Mouse (Mus musculus): ENCODE data around the gene Pycr1. TPM values are rescaled to one million over a fixed set of nuclear protein-coding genes. Genes with fewer than 3 reads are reported as not detected.

Gene Pycr1
- polyA plus RNA-seq, 1 experiment from 2014 or later: 22.3 TPM

GRCm38 (mm10) chr11:120597240-120598235 is 46.0 kb downstream of the Pycr1 start:
- H3K9me3 ChIP-seq (ENCODE audit: control insufficient read depth, low read length): no peaks in the 10 kb centered on the region
- WGBS: 4% methylated on average over 94 of the region's 99 CpGs
- H3K4me2 ChIP-seq (ENCODE audit: low read length): peak overlapping the region; percentile 97
- peak overlapping the region; percentile 59 to 99 for H3K4me3 ChIP-seq (ENCODE audit: control insufficient read depth in 1 of 2, insufficient read depth in 1 of 2, low read depth in 1 of 2, low read length in 2 of 2)
- H3K27me3 ChIP-seq (ENCODE audit: control insufficient read depth, insufficient read depth, low read length): no peaks in the 10 kb centered on the region
- H3K4me1 ChIP-seq (ENCODE audit: control insufficient read depth in 2 of 2, insufficient read depth in 2 of 2, low read length in 2 of 2): peaks cover 11 to 16% of the 10 kb centered on the region in 2 experiments
- ATAC-seq (ENCODE audit: insufficient number of reproducible peaks, insufficient read depth, low FRiP score, low read depth): peak; percentile 37
- peak overlapping the region; percentile 32 to 92; a peak in 3 of 4 replicates for H3K27ac ChIP-seq (replicated peaks in 1 of 2; ENCODE audit: control insufficient read depth in 1 of 2, insufficient read depth in 1 of 2, low read depth in 2 of 2, low read length in 2 of 2)
- H3K9ac ChIP-seq (ENCODE audit: low read length): peak overlapping the region; percentile 100
- H3K36me3 ChIP-seq (ENCODE audit: control insufficient read depth, insufficient read depth, low read length): peaks cover 77% of the 10 kb centered on the region

GRCm38 (mm10) chr11:120588531-120588930 is 55.0 kb downstream of the Pycr1 start:
- H3K9me3 ChIP-seq (ENCODE audit: control insufficient read depth, low read length): 0 out of 2 replicates have a peak, but pooled peaks cover 3% of the 10 kb centered on the region
- peaks cover 94% of the 10 kb centered on the region for H3K36me3 ChIP-seq (ENCODE audit: control insufficient read depth, insufficient read depth, low read length)
- no peak overlapping the region for H3K27ac ChIP-seq (replicated peaks in 1 of 2; ENCODE audit: control insufficient read depth in 1 of 2, insufficient read depth in 1 of 2, low read depth in 2 of 2, low read length in 2 of 2)
- H3K4me2 ChIP-seq (ENCODE audit: low read length): no peak overlapping the region
- H3K4me1 ChIP-seq (ENCODE audit: control insufficient read depth in 2 of 2, insufficient read depth in 2 of 2, low read length in 2 of 2): no peaks in the 10 kb centered on the region
- 75% methylated on average over 6 of the region's 6 CpGs for WGBS
- no peak for ATAC-seq (ENCODE audit: insufficient number of reproducible peaks, insufficient read depth, low FRiP score, low read depth)
- H3K27me3 ChIP-seq (ENCODE audit: control insufficient read depth, insufficient read depth, low read length): no peaks in the 10 kb centered on the region
- H3K4me3 ChIP-seq (ENCODE audit: control insufficient read depth in 1 of 2, insufficient read depth in 1 of 2, low read depth in 1 of 2, low read length in 2 of 2): no peak overlapping the region
- H3K9ac ChIP-seq (ENCODE audit: low read length): no peak overlapping the region

Small RNA genes lying within 50 kb of the gene (microRNA-seq; reads per million reads assigned to microRNA genes)
- not detected for gene Mir6936

Other genes starting within 250 kb of the Pycr1 start
- 35.6 and 37.2 TPM in 2 replicates for gene Nploc4, start 206.1 kb downstream of the Pycr1 start, polyA plus RNA-seq (2014; fragmentation: Nextera tagmentation; extraction: Ambion mirVana)
- not detected in 2 replicates for gene Tspan10, start 201.1 kb downstream of the Pycr1 start, polyA plus RNA-seq (2014; fragmentation: Nextera tagmentation; extraction: Ambion mirVana)
- gene Pde6g, start 190.3 kb downstream of the Pycr1 start, polyA plus RNA-seq (2014; fragmentation: Nextera tagmentation; extraction: Ambion mirVana): 0.23 TPM in 1 of 2 replicates, not detected in the other
- 24.9 and 26.0 TPM in 2 replicates for gene Oxld1, start 185.7 kb downstream of the Pycr1 start, polyA plus RNA-seq (2014; fragmentation: Nextera tagmentation; extraction: Ambion mirVana)
- gene Ccdc137, start 185.7 kb downstream of the Pycr1 start, polyA plus RNA-seq (2014; fragmentation: Nextera tagmentation; extraction: Ambion mirVana): 19.5 and 20.2 TPM in 2 replicates
- gene Arl16, start 176.2 kb downstream of the Pycr1 start, polyA plus RNA-seq (2014; fragmentation: Nextera tagmentation; extraction: Ambion mirVana): 40.0 and 44.4 TPM in 2 replicates
- gene Mrpl12, start 159.2 kb downstream of the Pycr1 start, polyA plus RNA-seq (2014; fragmentation: Nextera tagmentation; extraction: Ambion mirVana): 225 and 239 TPM in 2 replicates
- 39.4 and 41.7 TPM in 2 replicates for gene Slc25a10, start 151.9 kb downstream of the Pycr1 start, polyA plus RNA-seq (2014; fragmentation: Nextera tagmentation; extraction: Ambion mirVana)
- gene Gcgr, start 113.1 kb downstream of the Pycr1 start, polyA plus RNA-seq (2014; fragmentation: Nextera tagmentation; extraction: Ambion mirVana): 2.3 and 2.5 TPM in 2 replicates
- gene Mcrip1, start 94.0 kb downstream of the Pycr1 start, polyA plus RNA-seq (2014; fragmentation: Nextera tagmentation; extraction: Ambion mirVana): 153 and 158 TPM in 2 replicates
- not detected in 2 replicates for gene Ppp1r27, start 92.6 kb downstream of the Pycr1 start, polyA plus RNA-seq (2014; fragmentation: Nextera tagmentation; extraction: Ambion mirVana)
- gene P4hb, start 70.5 kb downstream of the Pycr1 start, polyA plus RNA-seq (2014; fragmentation: Nextera tagmentation; extraction: Ambion mirVana): 431 and 451 TPM in 2 replicates
- 360 and 367 TPM in 2 replicates for gene Arhgdia, start 62.1 kb downstream of the Pycr1 start, polyA plus RNA-seq (2014; fragmentation: Nextera tagmentation; extraction: Ambion mirVana)
- 251 and 254 TPM in 2 replicates for gene Alyref, start 45.4 kb downstream of the Pycr1 start, polyA plus RNA-seq (2014; fragmentation: Nextera tagmentation; extraction: Ambion mirVana)
- 223 and 251 TPM in 2 replicates for gene Anapc11, start 45.3 kb downstream of the Pycr1 start, polyA plus RNA-seq (2014; fragmentation: Nextera tagmentation; extraction: Ambion mirVana)
- 17.5 and 18.9 TPM in 2 replicates for gene Npb, start 35.3 kb downstream of the Pycr1 start, polyA plus RNA-seq (2014; fragmentation: Nextera tagmentation; extraction: Ambion mirVana)
- 72.0 and 73.2 TPM in 2 replicates for gene Pcyt2, start 25.8 kb downstream of the Pycr1 start, polyA plus RNA-seq (2014; fragmentation: Nextera tagmentation; extraction: Ambion mirVana)
- gene Sirt7, start 18.5 kb downstream of the Pycr1 start, polyA plus RNA-seq (2014; fragmentation: Nextera tagmentation; extraction: Ambion mirVana): 17.6 and 18.5 TPM in 2 replicates
- gene Mafg, start 10.2 kb downstream of the Pycr1 start, polyA plus RNA-seq (2014; fragmentation: Nextera tagmentation; extraction: Ambion mirVana): 16.6 and 18.1 TPM in 2 replicates
- 19.4 and 19.5 TPM in 2 replicates for gene Myadml2, start 4.4 kb upstream of the Pycr1 start, polyA plus RNA-seq (2014; fragmentation: Nextera tagmentation; extraction: Ambion mirVana)
- 1.1 and 1.6 TPM in 2 replicates for gene Notum, start 17.4 kb upstream of the Pycr1 start, polyA plus RNA-seq (2014; fragmentation: Nextera tagmentation; extraction: Ambion mirVana)
- gene Aspscr1, start 29.2 kb upstream of the Pycr1 start, polyA plus RNA-seq (2014; fragmentation: Nextera tagmentation; extraction: Ambion mirVana): 96.6 and 106 TPM in 2 replicates
- 109 and 135 TPM in 2 replicates for gene Cenpx, start 70.0 kb upstream of the Pycr1 start, polyA plus RNA-seq (2014; fragmentation: Nextera tagmentation; extraction: Ambion mirVana)
- gene Lrrc45, start 70.2 kb upstream of the Pycr1 start, polyA plus RNA-seq (2014; fragmentation: Nextera tagmentation; extraction: Ambion mirVana): 16.9 and 23.7 TPM in 2 replicates
- 0.69 and 1.9 TPM in 2 replicates for gene Rac3, start 77.7 kb upstream of the Pycr1 start, polyA plus RNA-seq (2014; fragmentation: Nextera tagmentation; extraction: Ambion mirVana)
- gene Dcxr, start 83.5 kb upstream of the Pycr1 start, polyA plus RNA-seq (2014; fragmentation: Nextera tagmentation; extraction: Ambion mirVana): 7.7 and 11.9 TPM in 2 replicates
- 1.7 and 4.7 TPM in 2 replicates for gene Cbr2, start 88.3 kb upstream of the Pycr1 start, polyA plus RNA-seq (2014; fragmentation: Nextera tagmentation; extraction: Ambion mirVana)
- gene Hmga1b, start 119.0 kb upstream of the Pycr1 start, polyA plus RNA-seq (2014; fragmentation: Nextera tagmentation; extraction: Ambion mirVana): 1.9 and 2.9 TPM in 2 replicates
- 16.0 and 16.7 TPM in 2 replicates for gene Rfng, start 140.4 kb upstream of the Pycr1 start, polyA plus RNA-seq (2014; fragmentation: Nextera tagmentation; extraction: Ambion mirVana)
- gene Gps1, start 140.5 kb upstream of the Pycr1 start, polyA plus RNA-seq (2014; fragmentation: Nextera tagmentation; extraction: Ambion mirVana): 138 and 151 TPM in 2 replicates
- 43.6 and 44.5 TPM in 2 replicates for gene Dus1l, start 152.6 kb upstream of the Pycr1 start, polyA plus RNA-seq (2014; fragmentation: Nextera tagmentation; extraction: Ambion mirVana)
- 29.6 and 32.0 TPM in 2 replicates for gene Fasn, start 180.8 kb upstream of the Pycr1 start, polyA plus RNA-seq (2014; fragmentation: Nextera tagmentation; extraction: Ambion mirVana)